Mouse (Mus musculus) urinary bladder, postnatal 14 days (tissue): Measurements from ENCODE around the gene Chaf1a.

Experiments used
- DNase-seq: peaks from one replicate; pipeline ENCODE4 v3.0.0; 2021; ENCODE audit warnings: low spot score

The Chaf1a gene

DNA sequence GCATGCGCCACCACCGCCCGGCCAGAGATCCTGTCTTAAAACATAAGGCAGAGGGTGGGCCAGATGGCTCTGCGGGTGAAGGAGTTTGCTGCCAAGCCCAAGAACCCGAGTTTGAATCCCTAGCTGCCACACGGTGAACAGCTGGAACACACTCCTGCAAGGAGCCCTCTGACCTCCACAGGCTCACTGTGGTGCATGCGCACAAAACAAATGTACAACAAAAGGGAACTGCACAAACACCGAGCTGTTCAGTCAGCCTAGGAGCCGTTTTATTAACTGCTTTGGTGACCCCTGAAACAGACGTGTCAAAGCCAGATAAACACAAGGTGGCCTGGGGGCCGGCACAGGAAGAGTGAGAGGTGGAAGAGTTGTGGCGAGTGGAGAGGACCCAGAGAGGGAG is 79.2 kb downstream of the Chaf1a start:
- DNase-seq = no peak

DNA sequence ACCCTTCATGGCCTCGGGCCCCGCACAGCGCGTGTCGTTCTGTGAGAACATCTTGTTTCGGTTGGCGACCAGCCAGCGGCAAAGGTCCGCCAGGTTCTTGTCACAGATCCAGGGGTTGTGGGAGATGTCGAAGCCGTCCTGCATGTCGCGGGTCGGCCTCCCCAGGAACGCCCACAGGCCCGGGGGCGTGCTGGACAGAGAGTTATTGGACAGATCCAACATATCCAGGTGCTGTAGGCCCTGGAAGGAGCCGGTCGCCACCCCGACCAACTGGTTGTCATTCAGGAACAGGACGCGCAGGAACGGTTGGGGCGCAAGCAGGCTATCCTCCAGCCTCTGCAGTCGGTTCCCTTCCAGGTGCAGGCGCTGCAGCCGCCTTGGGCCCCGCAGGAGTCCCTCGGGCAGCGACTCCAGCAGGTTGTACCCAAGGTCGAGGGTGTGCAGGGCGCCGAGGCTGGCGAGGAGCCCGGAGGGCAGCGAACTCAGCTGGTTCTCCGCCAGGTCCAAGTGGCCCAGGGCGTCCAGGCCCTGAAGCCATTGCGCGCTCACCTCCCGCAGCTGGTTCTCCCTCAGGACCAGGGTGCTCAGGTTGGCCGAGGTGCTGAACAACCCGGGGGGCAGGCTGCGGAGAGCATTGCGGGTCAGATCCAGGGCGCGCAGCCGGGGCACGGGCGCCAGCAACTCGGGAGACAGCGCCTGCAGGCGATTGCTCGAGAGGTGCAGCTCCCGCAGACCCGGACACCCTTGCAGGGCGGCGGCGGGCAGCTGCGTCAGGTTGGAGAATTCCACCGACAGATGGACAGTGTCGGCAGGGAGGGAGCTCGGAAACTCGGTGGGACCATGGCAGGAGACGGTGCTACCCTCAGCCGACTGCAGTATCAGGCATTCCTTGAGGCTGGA is 80.0 kb downstream of the Chaf1a start:
- DNase-seq = peak; percentile 65

DNA sequence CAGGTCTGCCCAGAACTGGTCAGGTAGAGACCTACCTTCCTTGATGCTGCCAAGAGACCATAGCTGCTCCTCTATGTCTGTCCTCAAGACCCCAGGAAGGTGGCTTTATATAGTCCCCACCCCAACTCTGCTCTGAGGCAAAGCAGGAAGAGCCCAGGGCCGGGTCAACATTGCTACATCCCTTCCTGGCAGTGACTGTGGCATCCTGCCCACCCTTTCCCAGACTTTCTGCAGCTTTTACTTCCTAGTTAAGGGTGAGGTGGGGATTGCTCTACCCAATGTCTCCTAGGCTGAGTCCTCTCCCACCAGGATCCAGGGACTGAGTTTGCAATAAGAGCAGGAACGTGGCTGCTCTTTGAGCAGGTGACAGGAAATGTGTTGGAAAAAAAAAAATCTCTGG is 81.6 kb downstream of the Chaf1a start, which contains the start of gene Lrg1:
Gene Lrg1 (minus strand): TSS at position 176 of the 400 bp plus-strand sequence.
- no peak for DNase-seq
